Mouse (Mus musculus): ENCODE measurements around the gene Gpr55. TPM values are rescaled to one million over a fixed set of nuclear protein-coding genes. Genes with fewer than 3 reads are reported as not detected.
"Not testable (repeated sequence)": the region's sequence is repeated elsewhere in the genome, so short reads cannot be mapped to it uniquely, and the experiment has no call there.

Gpr55 gene
- total RNA-seq (2021): not detected
- long read RNA-seq, experiment 1: 0 reads
- long read RNA-seq, experiment 2: 0 reads

GRCm38 (mm10) chr1:85960873-85961272 is at the start of gene Gpr55:
TSS of gene Gpr55 (minus strand) at chr1:85961007.
- DNase-seq (ENCODE audit: low spot score in 2 of 2): no peak

GRCm38 (mm10) chr1:86007778-86008177 is 47.0 kb upstream of the Gpr55 start:
- peak; percentile 75 to 88 for DNase-seq (ENCODE audit: low spot score in 2 of 2)

GRCm38 (mm10) chr1:86006040-86006439 is 45.2 kb upstream of the Gpr55 start:
- DNase-seq (ENCODE audit: low spot score in 2 of 2): no peak

- no peak for DNase-seq (ENCODE audit: low spot score in 2 of 2)
Observed at GRCm38 (mm10) chr1:86005540-86005939, 44.7 kb upstream of the Gpr55 start.

GRCm38 (mm10) chr1:85999853-86000570 is 39.2 kb upstream of the Gpr55 start:
- DNase-seq (ENCODE audit: low spot score in 2 of 2): no peak

GRCm38 (mm10) chr1:85998012-85998411 is 37.2 kb upstream of the Gpr55 start:
- DNase-seq (ENCODE audit: low spot score in 2 of 2): no peak

GRCm38 (mm10) chr1:85997221-85997620 is 36.4 kb upstream of the Gpr55 start:
- DNase-seq (ENCODE audit: low spot score in 2 of 2): no peak

GRCm38 (mm10) chr1:85993541-85993940 is 32.7 kb upstream of the Gpr55 start:
- DNase-seq (ENCODE audit: low spot score in 2 of 2): no peak

- no peak for DNase-seq (ENCODE audit: low spot score in 2 of 2)
Observed at GRCm38 (mm10) chr1:85992175-85992574, 31.4 kb upstream of the Gpr55 start.

- not testable (repeated sequence) for DNase-seq (ENCODE audit: low spot score in 2 of 2)
Observed at GRCm38 (mm10) chr1:85988882-85989281, 28.1 kb upstream of the Gpr55 start.

GRCm38 (mm10) chr1:85988351-85988750 is 27.5 kb upstream of the Gpr55 start:
- DNase-seq (ENCODE audit: low spot score in 2 of 2): no peak

GRCm38 (mm10) chr1:85985784-85986183 is 25.0 kb upstream of the Gpr55 start:
- no peak for DNase-seq (ENCODE audit: low spot score in 2 of 2)

GRCm38 (mm10) chr1:85981738-85982357 is 21.0 kb upstream of the Gpr55 start:
- peak in 1 of 2 experiments; percentile 20 for DNase-seq (ENCODE audit: low spot score in 2 of 2)

- no peak for DNase-seq (ENCODE audit: low spot score in 2 of 2)
Observed at GRCm38 (mm10) chr1:85977709-85978108, 16.9 kb upstream of the Gpr55 start.

- DNase-seq (ENCODE audit: low spot score in 2 of 2): no peak
Observed at GRCm38 (mm10) chr1:85973468-85973877, 12.7 kb upstream of the Gpr55 start.

GRCm38 (mm10) chr1:85972341-85972740 is 11.5 kb upstream of the Gpr55 start:
- no peak for DNase-seq (ENCODE audit: low spot score in 2 of 2)

- DNase-seq (ENCODE audit: low spot score in 2 of 2): no peak
Observed at GRCm38 (mm10) chr1:85971070-85971469, 10.3 kb upstream of the Gpr55 start.

- no peak for DNase-seq (ENCODE audit: low spot score in 2 of 2)
Observed at GRCm38 (mm10) chr1:85969519-85969918, 8.7 kb upstream of the Gpr55 start.

- DNase-seq (ENCODE audit: low spot score in 2 of 2): no peak
Observed at GRCm38 (mm10) chr1:85969081-85969480, 8.3 kb upstream of the Gpr55 start.

- no peak for DNase-seq (ENCODE audit: low spot score in 2 of 2)
Observed at GRCm38 (mm10) chr1:85965856-85966255, 5.0 kb upstream of the Gpr55 start.

GRCm38 (mm10) chr1:85962081-85962480 is 1.3 kb upstream of the Gpr55 start:
- no peak for DNase-seq (ENCODE audit: low spot score in 2 of 2)

GRCm38 (mm10) chr1:85959889-85960276 is 924 bp downstream of the Gpr55 start:
- DNase-seq (ENCODE audit: low spot score in 2 of 2): no peak

Measured in gastrocnemius, postnatal 4 days (tissue).